Mouse (Mus musculus) megakaryocyte, adult 5-6 weeks (primary cell): ENCODE measurements around the gene 2900026A02Rik. TPM values are rescaled to one million over a fixed set of nuclear protein-coding genes. Genes with fewer than 3 reads are reported as not detected.
A peak's percentile ranks its signal among the peaks of the same experiment; 100 is the strongest.

Experiments used
- ATAC-seq: 2 replicates; pipeline ENCODE4 v1.8.0; 2016; ENCODE audit warnings: mild to moderate bottlenecking, inconsistent platforms; ENCODE audit not compliant: poor library complexity, severe bottlenecking
- total RNA-seq, 2 experiments: library from RNA; stranded (forward) in 1 of 2; stranded (reverse) in 1 of 2; fragments of 153-499, 151-499 nt in 1 of 2; fragments of 221-1000, 200-1000 nt in 1 of 2; gene quantifications; 2 replicates each; pipeline versions ENCODE4 v1.2.3 to v1.2.4; 2015 to 2017

2900026A02Rik gene
- total RNA-seq, 2 experiments from 2014 or later, result 0.11 to 0.29 TPM

GRCm38 (mm10) chr5:113151554-113152103 lies 69.4 kb downstream of the 2900026A02Rik start:
- ATAC-seq, result no peak

- peak; percentile 73 for ATAC-seq
Observed at GRCm38 (mm10) chr5:113150871-113151553, 70.0 kb downstream of the 2900026A02Rik start.

DNA sequence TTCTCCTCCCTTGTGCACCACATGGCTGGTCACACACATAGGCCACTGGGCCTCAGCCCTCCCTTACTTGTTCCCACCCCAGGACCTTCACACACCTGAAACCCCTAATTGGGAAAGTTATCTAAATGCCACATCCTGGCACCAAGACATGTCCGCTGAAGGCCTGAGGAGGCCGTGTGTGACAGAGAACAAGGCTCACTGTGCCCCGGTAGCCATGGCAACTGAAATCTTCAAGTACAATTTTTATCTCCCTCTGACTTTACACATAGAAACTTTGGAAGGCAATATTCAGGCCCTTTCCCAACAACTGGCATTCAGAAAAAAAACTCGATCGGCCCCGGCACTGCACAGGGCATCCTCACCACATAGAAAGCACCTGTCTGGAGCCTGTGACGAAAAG lies 72.0 kb downstream of the 2900026A02Rik start:
- no peak for ATAC-seq

- ATAC-seq, result no peak
Observed at GRCm38 (mm10) chr5:113147994-113148471, 73.0 kb downstream of the 2900026A02Rik start.

DNA sequence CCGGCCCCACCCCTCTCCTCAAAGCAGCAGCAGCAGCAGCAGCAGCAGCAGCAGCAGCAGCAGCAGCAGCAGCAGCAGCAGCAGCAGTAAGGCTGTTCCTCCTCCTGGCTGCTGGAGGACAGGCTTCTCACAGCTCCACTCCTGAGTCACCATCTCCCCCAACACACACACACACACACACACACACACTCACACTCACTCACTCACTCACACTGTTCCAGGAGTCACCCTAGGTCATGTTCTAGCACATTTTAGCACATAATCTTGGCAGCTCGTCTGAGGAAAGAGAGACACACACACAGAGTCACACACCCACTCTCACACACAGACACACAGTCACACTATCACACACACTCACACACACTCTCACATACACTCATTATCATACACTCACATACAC lies 74.4 kb downstream of the 2900026A02Rik start:
- ATAC-seq, result no peak

DNA sequence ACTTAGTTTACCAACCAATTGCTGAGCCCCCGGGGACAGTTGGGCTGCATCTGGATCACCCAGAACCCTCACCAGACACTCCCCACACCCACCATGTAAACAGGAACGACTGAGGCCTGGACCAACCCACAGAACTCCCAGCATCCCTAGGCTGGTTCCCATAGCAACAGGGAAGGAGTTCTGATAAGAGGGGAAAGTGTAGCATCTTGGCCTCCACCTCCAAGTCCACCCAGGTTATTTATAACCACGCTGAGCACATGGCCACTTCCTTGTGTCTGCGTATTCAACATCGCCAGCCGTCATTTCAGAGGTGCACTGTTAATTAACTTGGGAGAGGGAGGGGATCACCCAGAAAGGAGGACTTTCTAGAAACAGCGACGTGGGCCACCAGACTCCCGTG lies 75.9 kb downstream of the 2900026A02Rik start:
- no peak for ATAC-seq

DNA sequence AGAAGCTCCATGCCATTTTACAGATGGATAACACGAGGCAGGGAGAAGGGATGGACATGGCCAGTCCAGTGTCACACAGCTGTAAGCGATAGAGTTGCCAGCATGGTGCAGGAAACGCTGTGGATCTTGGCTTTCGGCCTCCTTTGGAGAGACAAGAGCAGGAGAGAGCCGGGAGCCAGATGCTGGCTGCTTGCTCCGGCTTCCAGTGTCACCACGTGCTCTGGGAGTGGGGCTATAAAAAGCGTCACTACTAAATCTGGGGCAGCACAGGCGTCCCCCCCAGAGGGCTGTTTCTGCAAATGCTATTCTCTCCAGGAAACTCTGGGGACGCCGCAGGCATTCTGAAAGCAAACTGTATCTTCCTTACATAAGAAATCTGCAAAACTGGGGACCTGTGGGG lies 78.5 kb downstream of the 2900026A02Rik start:
- ATAC-seq, result no peak

DNA sequence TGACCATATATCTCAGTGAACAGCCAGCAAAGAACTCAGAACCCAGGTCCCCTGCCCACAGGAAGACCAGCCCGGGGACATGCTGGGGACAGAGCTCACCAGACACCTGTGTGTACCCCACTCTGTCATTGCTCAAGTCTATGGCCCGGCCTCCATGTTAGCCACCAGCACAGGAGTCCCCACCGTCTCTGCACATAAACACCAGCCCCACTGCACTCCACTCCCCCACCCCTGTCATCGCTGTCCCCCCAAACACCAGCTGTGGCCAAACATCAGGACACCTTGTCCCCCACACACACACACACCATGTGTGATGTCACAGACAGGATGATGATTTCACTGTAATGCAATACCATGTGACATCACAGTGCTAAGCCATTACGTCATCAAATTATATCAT lies 79.0 kb downstream of the 2900026A02Rik start:
- no peak for ATAC-seq

GRCm38 (mm10) chr5:113140872-113141271 lies 80.2 kb downstream of the 2900026A02Rik start:
- no peak for ATAC-seq

DNA sequence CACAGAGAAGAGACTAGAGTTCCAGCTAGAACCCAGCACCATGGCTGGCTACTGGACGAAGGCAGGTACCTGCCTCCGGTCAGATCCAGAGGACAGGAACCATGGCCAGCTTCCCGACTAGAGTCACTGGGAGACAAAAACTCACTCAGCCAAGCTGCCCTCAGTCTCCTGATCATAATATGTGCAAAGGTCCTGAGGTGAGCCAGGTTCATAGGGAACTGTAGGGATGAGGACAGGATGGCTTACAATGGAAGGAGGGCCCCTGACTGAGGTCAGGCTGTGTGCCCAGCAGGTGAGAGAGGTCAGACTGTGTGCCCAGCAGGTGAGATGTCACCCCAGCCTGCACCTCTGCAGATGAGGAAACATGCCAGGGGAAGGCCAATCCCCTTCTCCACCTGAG lies 81.0 kb downstream of the 2900026A02Rik start:
- no peak for ATAC-seq

DNA sequence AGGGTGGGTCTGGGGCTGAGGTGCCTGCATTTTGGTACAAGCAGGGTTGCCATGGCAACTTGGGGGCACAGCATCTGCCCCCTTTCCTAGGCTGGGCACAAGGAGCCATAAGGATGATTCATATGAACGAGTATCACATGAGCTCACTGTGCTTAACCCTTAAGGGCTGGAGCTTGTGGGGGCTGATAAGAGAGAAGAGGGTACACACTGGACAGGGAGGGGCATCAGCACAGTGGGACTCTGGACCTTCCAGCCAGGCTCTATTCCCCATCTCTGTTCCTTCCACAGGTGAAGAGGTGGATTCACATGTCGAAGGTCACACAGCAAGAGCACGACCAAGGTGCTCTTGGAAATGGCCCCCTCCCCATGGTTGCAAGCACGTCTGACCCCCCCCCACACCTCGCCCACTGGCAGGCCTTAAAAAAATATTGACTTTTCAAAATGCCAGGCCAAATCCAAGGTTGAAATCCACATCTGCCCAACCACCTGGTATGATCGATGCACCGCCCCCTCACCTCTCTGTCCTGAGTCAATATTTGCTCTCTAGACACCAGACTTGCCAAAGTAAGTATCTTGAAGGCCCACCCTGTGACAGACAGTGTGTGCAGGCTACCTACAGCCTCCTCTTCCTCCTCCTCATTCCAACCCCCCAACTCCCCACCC lies 81.8 kb downstream of the 2900026A02Rik start:
- no peak for ATAC-seq

DNA sequence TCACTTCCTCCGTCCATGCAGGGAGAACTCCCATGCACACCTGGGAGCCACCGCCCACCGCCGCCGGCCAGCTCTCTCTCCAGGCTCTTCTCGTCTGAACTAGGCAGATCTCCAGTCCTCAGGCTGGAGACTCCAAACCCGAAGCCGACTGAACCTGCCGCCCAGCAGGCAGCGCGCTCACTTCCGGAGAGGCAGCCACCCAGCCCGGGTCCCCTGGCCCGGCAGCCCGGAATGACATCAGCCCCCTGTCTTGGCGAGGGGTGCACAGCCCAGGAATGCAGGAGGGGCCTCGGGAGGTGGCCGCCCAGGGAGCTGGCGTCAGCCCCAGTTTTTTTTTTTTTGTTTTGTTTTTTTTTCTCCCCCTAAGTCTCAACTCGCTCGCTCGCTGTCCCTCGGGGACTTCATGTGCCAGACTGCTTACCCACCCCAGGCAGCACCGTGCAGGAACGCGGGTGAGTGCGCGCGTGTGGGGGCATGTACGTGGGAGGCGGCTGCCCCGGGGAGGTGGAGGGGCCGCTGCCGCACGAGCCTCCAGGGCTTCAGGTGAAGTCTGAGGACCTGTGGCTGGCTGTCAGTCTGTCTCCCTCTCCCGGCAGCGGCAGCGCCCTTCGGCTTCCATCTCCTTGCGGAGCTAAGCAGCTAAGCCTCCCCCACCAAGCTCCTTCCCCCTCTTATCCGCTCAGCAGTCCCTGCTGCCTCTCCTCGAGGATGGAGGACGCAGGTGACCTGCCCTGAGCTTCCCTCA lies 82.5 kb downstream of the 2900026A02Rik start:
- ATAC-seq, result peak; percentile 51

DNA sequence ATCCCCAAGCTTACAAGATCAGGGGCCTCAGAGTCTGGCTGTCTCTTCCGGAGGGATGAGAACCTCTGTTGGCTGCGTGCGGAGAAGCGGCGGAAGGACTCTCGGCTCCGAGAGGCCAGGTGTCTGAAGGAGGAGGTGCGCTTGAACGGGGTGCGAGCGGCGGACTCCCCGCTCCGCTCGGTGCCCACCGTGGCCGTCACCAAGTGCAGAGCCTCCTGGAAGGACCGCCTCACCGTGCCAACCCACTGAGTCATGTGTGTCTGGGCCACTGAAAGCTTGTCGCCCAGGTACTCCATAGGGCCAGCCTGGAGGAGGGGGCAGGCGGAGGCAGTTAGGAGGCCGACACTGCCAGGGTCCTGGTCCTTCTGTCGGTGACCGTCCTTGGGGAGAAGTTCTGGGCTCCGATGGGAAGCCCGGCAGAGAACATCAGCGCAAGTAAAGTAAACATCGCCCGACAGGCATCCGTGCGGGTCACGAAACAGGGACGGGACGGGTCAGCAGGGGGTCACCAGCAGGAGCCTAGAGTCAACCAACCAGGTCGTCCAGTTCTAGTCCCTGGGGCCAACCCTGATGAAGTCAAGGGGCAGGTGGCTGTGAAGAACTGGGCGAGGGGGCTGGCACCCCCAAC lies 83.2 kb downstream of the 2900026A02Rik start:
- no peak for ATAC-seq

DNA sequence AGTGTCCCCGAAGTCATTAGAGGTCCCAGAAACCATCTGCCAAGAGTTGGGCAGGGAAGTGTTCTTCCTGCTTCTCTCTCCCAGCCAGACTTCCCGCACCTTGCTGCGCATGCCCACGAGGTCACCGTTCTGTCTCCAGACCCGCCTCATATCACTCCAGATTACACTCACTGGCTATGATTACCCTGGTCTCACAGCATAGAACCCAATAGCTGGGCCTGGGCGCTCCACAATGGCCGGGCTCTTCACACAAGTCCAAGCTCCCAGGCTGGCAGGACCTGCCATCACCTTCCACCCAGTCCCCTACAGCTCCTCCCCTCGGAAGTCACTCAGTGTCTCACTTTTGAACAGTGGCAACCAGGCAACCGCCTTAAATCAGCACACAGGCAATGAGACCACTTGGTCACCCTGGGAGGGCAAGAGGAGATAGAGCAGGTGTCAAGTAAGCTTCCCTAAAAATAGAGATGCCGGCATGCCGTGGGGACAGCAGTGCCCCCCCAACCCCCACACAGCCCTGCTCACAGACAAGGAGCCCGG lies 84.0 kb downstream of the 2900026A02Rik start:
- ATAC-seq, result no peak

GRCm38 (mm10) chr5:113135513-113135912 lies 85.5 kb downstream of the 2900026A02Rik start:
- no peak for ATAC-seq

DNA sequence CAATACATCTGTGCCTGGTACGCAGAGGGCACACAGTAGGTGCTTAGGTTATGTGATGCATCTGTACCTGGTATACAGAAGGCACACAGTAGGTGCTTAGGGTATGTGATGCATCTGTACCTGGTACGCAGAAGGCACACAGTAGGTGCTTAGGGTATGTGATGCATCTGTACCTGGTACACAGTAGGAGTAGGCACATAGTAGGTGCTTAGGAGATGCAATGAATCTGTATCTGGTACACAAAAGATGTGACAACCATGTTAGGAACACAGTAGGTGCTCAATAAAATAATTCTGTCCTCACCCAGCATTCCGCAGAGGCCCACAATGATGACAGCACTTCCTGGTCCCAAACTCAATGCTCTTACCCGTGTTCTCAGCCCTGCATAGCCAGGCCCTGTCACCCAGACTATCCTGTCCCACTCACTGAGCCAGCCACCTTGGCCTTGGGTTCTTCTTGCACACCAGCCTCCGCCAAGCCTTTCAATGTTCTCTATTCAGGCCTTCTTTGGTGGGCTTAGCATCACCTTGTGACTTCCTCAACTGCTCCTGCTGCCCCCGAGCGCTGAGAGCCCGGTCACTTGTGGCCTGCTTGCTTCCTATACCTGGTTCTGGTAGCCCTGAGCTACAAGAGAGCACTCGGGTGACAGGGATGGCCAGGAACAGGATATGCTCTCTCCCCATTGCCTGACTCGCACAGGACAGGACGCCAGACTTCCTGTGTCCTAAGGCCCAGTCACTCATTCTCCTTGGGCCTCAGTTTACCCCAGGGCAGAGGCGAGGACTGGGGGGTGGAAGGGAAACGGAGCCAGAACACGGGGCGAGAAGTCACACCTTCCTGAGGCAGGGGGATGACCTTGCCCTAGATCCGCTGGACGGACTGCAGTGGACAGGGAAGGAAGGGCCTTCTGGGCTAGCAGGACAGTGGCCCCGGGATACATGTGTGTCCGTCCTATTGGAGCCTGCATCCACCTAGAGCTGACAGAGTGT lies 87.0 kb downstream of the 2900026A02Rik start:
- no peak for ATAC-seq

- ATAC-seq, result peak; percentile 10; the same call in 1 of the 2 replicates
Observed at GRCm38 (mm10) chr5:113133080-113133491, 88.0 kb downstream of the 2900026A02Rik start.

- peak; percentile 61 for ATAC-seq
Observed at GRCm38 (mm10) chr5:113132635-113133041, 88.4 kb downstream of the 2900026A02Rik start.

DNA sequence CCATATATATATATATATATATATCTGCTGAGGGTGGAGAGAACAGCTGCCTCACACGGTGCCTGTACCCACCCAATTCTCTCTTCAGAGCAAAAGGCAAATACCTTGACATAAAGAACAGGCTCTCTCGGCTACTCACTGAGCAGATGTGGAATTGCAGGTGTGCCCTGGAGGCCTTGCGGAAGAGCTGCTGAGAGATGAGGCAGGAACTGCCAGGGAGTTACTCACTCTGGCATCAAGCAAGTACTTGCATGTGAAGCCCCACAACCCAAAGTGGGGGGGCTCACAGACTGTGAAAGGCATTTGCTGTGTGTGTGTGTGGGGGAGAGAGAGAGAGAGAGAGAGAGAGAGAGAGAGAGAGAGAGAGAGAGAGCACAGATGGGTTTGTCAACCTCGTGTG lies 92.6 kb downstream of the 2900026A02Rik start:
- no peak for ATAC-seq
